Mouse (Mus musculus): ENCODE measurements around the gene Iqub.

The Iqub gene

DNA sequence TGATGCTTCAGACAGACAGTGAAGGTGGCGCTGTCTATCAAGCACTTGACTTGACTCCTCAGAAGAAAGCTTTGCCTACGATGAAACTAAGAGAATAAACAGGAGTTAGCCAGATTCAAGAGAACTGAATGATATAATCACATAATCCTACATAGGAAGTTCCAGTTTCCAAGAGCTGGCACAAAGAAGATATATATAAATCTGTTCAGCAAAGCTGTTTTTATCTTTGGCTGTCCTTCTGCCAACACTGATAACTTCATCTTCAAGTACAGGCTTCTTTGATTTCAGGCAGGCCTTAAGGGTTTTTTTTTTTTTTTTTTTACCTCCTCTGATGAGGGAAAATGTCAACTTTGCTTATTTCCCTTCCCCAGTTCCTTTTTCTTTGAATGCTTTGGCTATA, 44.7 kb downstream of the Iqub start:
- DNase-seq = no peak

GRCm38 (mm10) chr6:24456097-24456496, 58.8 kb downstream of the Iqub start:
- peak; percentile 40 for DNase-seq

DNA sequence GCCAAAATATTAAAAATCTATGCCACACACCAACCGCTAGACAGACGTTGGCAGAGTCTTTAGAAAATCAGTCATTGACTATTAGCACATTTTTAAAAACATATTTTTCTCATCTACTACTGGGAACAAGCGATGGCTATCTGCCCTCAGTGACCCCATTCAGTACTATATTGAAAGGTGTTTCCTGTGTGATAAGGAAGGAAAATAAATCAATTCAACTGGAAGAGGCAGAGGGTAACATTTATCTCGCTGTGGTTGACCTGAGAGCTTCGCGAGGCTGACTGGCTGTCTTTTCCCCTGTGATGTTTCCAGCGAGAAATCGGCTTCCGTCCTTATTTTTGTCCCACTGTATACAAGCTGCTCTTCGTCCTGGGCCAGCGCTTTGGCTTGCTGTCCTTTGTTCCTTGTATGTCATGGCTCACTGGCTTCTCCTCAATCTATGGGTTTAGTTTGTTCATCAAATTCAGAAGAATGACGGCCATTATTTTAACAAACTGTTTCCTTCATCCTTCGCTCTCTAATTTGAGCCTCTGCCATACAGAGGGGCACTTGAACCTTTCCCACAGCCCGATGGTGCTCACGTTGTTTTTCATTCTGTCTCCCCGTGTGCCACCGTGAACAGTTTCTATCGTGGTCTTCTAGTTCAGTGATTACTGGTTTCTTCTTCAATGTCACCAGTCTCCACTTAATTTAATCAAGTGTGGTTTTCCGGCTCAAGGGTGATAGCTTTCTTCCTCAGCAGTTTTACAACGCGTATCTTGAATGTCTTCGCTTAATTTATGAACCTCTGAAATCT, 63.6 kb downstream of the Iqub start:
- no peak for DNase-seq

- DNase-seq = no peak
These were observed 64.6 kb downstream of the Iqub start for GRCm38 (mm10) chr6:24450241-24450640.

DNA sequence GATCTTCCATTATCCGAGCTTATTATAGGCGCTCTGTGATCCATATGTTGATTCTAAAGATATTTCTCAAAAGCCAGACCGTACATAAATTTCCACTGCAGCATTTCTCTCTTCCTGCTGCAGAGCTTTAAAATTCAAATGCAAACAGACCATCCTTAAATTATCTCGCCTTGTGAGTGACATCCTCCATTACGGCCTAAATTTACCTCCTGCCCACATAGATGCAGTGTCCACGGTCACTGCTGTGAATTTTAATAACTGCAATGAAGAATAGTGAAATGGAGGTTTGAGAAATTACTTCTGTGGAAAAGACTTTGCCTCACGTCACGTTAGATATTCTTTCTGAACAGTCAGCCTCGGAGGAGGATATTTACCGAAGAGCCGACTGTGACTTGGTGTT, 98.8 kb downstream of the Iqub start:
- DNase-seq = no peak

DNA sequence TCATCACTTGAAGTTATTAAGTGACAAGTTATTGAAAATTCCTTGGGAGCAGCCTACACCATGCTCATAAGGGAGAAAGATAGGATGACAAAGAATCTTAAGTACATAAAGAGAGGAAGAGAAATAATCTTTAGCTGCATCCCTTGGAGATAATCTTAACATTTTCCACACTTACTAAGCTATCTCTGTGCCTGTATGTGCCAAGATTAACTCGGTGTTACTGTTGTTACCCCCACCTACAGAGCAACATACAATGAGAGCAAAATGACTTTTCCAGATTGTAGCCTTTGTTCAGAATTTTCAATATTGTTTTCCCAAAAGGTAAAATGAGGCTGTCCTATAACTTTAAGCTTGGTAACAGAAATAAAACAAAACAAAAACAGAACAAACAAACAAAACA, 99.4 kb downstream of the Iqub start:
- no peak for DNase-seq

GRCm38 (mm10) chr6:24408573-24409427, 106.1 kb downstream of the Iqub start:
- peak; percentile 37 for DNase-seq

- DNase-seq = no peak
These were observed 107.1 kb downstream of the Iqub start for GRCm38 (mm10) chr6:24407743-24408142.

- no peak for DNase-seq
These were observed 117.6 kb downstream of the Iqub start for GRCm38 (mm10) chr6:24397237-24397647.

Data from retina, postnatal 1 day (tissue).